Mouse (Mus musculus) kidney, embryonic 16.5 days (tissue): Measurements from ENCODE around the gene Slc9a2. TPM values are rescaled to one million over a fixed set of nuclear protein-coding genes. Genes with fewer than 3 reads are reported as not detected.

Source experiments
- polyA plus RNA-seq: library from polyadenylated mRNA; unstranded; fragments of >200 nt; fragmentation: Nextera tagmentation; extraction: Ambion mirVana; gene quantifications from 2 replicates; pipeline ENCODE4 v1.2.1, GENCODE M21; 2015

Gene Slc9a2
- polyA plus RNA-seq, 1 experiment from 2014 or later: 2.8 TPM

Other genes with a start within 250 kb of the Slc9a2 start
- gene Il18r1, start 215.0 kb upstream of the Slc9a2 start, polyA plus RNA-seq: 0.31 and 0.45 TPM in 2 replicates
- 0.14 and 0.20 TPM in 2 replicates for gene Il18rap, start 165.2 kb upstream of the Slc9a2 start, polyA plus RNA-seq
- gene Slc9a4, start 100.5 kb upstream of the Slc9a2 start, polyA plus RNA-seq: 0.40 and 0.49 TPM in 2 replicates
- 5.9 and 7.2 TPM in 2 replicates for gene Mfsd9, start 110.1 kb downstream of the Slc9a2 start, polyA plus RNA-seq
- gene Tmem182, start 125.0 kb downstream of the Slc9a2 start, polyA plus RNA-seq: 0.63 and 0.87 TPM in 2 replicates